11 mouse cellular contexts compared by ENCODE assay signal in genomic region chr2:157054297-157054696, GRCm38 (mm10). TPM values are rescaled to one million over a fixed set of nuclear protein-coding genes. Genes with fewer than 3 reads are reported as not detected.
A peak's percentile ranks its signal among the peaks of the same experiment; 100 is the strongest.
DNase-seq lines count a peak whose midpoint lies in the region; ATAC-seq lines count a peak whose summit lies in the region.
"Had no signal": no experiment of that assay in that cellular context is flagged by ENCODE, and none has a peak within 500 bp of the region (broad histone marks: within the 10 kb centered on the region; RNA-seq: fewer than 3 reads in every experiment).

No protein-coding gene starts in this region.

- 94% methylated on average over 8 of the region's 8 CpGs for WGBS in hindbrain, embryonic 13.5 days
- 89% methylated on average over 8 of the region's 8 CpGs for WGBS in hindbrain, embryonic 10.5 days

- peaks cover 64% of the 10 kb centered on the region for H3K36me3 ChIP-seq in hindbrain, embryonic 13.5 days
- peaks cover 88% of the 10 kb centered on the region for H3K36me3 ChIP-seq in hindbrain, embryonic 10.5 days

- H3K9ac ChIP-seq in hindbrain, embryonic 13.5 days: no peak overlapping the region
- H3K9ac ChIP-seq: limb, embryonic 12.5 days had no signal

- H3K27me3 ChIP-seq in hindbrain, embryonic 13.5 days: no peaks in the 10 kb centered on the region
- no peaks in the 10 kb centered on the region for H3K27me3 ChIP-seq in hindbrain, embryonic 10.5 days (ENCODE audit: insufficient read depth, poor library complexity, severe bottlenecking)
- H3K27me3 ChIP-seq: limb, embryonic 12.5 days; Patski had no signal

- no peaks in the 10 kb centered on the region for H3K9me3 ChIP-seq in hindbrain, embryonic 13.5 days
- H3K9me3 ChIP-seq in hindbrain, embryonic 10.5 days: no peaks in the 10 kb centered on the region
- H3K9me3 ChIP-seq: limb, embryonic 12.5 days had no signal

- H3K27ac ChIP-seq in hindbrain, embryonic 13.5 days: peak overlapping the region; percentile 37; the same call in 1 of the 2 replicates
- no peak overlapping the region for H3K27ac ChIP-seq in hindbrain, embryonic 10.5 days

- H3K4me1 ChIP-seq in hindbrain, embryonic 13.5 days (replicated peaks): peaks cover 64% of the 10 kb centered on the region
- H3K4me1 ChIP-seq in hindbrain, embryonic 10.5 days (replicated peaks): peaks cover 37% of the 10 kb centered on the region

- no peak overlapping the region for H3K4me3 ChIP-seq in hindbrain, embryonic 13.5 days
- no peak overlapping the region for H3K4me3 ChIP-seq in hindbrain, embryonic 10.5 days
- H3K4me3 ChIP-seq: limb, embryonic 12.5 days; myocyte had no signal

- DNase-seq in cerebellum, adult 11-12 months: peak; percentile 57
- no peak for DNase-seq in hindbrain, embryonic 10.5 days (ENCODE audit: low spot score)
- peak; percentile 68 for DNase-seq in 3T3-L1 (ENCODE audit: low read depth, low spot score)
- peak; percentile 45 for DNase-seq in heart, postnatal 4 days
- no peak for DNase-seq in retina, postnatal 1 day

- no peak overlapping the region for H3K4me2 ChIP-seq in hindbrain, embryonic 13.5 days
- H3K4me2 ChIP-seq: limb, embryonic 12.5 days had no signal

- ATAC-seq in cerebellum, adult (ENCODE audit: insufficient number of reproducible peaks, low FRiP score, low TSS enrichment): no peak
- no peak for ATAC-seq in hindbrain, embryonic 13.5 days (ENCODE audit: low FRiP score)
- ATAC-seq in erythroid progenitor cell, adult 5-6 weeks (replicated peaks; ENCODE audit: low FRiP score, poor library complexity, severe bottlenecking): no peak
- ATAC-seq: Patski had no signal

RNA-seq across cellular contexts. Expression of gene Soga1, which starts 24.8 kb away (rescaled TPM):
- polyA plus RNA-seq in hindbrain, embryonic 13.5 days (2015; fragmentation: Nextera tagmentation; extraction: Ambion mirVana): 6.2 and 6.4 TPM in 2 replicates
- 3.7 and 4.0 TPM in 2 replicates for polyA plus RNA-seq in hindbrain, embryonic 10.5 days (2016; fragmentation: Nextera tagmentation; extraction: Ambion mirVana)
- 10 to 100 TPM; 36.9 to 39.8 TPM for total RNA-seq in heart, postnatal 4 days (2021)
- total RNA-seq in erythroid progenitor cell, adult 5-6 weeks (2015; ENCODE audit: low replicate concordance): 0.36 and 0.42 TPM in 2 replicates
- total RNA-seq in erythroid progenitor cell, adult 5-6 weeks (2017; ENCODE audit: low replicate concordance): 2.8 and 3.6 TPM in 2 replicates

RNA-seq across cellular contexts. Expression of gene Tldc2, which starts 32.6 kb away (rescaled TPM):
- not detected in 2 replicates for polyA plus RNA-seq in hindbrain, embryonic 13.5 days (2015; fragmentation: Nextera tagmentation; extraction: Ambion mirVana)
- polyA plus RNA-seq in hindbrain, embryonic 10.5 days (2016; fragmentation: Nextera tagmentation; extraction: Ambion mirVana): not detected in 2 replicates
- not detected for total RNA-seq in heart, postnatal 4 days (2021)
- not detected in 2 replicates for total RNA-seq in erythroid progenitor cell, adult 5-6 weeks (2015; ENCODE audit: low replicate concordance)
- total RNA-seq in erythroid progenitor cell, adult 5-6 weeks (2017; ENCODE audit: low replicate concordance): not detected in 2 replicates
- polyA plus RNA-seq: limb, embryonic 12.5 days; myocyte had no signal

RNA-seq across cellular contexts. Expression of gene Dsn1, which starts 47.3 kb away (rescaled TPM):
- 12.3 and 13.2 TPM in 2 replicates for polyA plus RNA-seq in hindbrain, embryonic 13.5 days (2015; fragmentation: Nextera tagmentation; extraction: Ambion mirVana)
- 44.1 and 51.2 TPM in 2 replicates for polyA plus RNA-seq in hindbrain, embryonic 10.5 days (2016; fragmentation: Nextera tagmentation; extraction: Ambion mirVana)
- 10 to 100 TPM; 21.5 to 24.3 TPM for total RNA-seq in heart, postnatal 4 days (2021)
- 56.9 and 59.5 TPM in 2 replicates for total RNA-seq in erythroid progenitor cell, adult 5-6 weeks (2015; ENCODE audit: low replicate concordance)
- total RNA-seq in erythroid progenitor cell, adult 5-6 weeks (2017; ENCODE audit: low replicate concordance): 62.4 and 101 TPM in 2 replicates

Comparison
In these comparisons a context has a peak if more than half of its experiments do, and no peak if none do; other contexts are left out.
1. DNase-seq: peak in cerebellum, adult 11-12 months (single experiment), 3T3-L1 (single experiment) and heart, postnatal 4 days (single experiment); none in hindbrain, embryonic 10.5 days (single experiment) and retina, postnatal 1 day (single experiment).
2. RNA of gene Soga1, which starts 24.8 kb away (total RNA-seq): 36.9 to 39.8 TPM in heart, postnatal 4 days; 0.36 to 3.6 TPM in erythroid progenitor cell, adult 5-6 weeks; every median in the first group is over 4 times any median in the second.